Mouse (Mus musculus): ENCODE measurements around the gene Grb10.

The Grb10 gene

DNA sequence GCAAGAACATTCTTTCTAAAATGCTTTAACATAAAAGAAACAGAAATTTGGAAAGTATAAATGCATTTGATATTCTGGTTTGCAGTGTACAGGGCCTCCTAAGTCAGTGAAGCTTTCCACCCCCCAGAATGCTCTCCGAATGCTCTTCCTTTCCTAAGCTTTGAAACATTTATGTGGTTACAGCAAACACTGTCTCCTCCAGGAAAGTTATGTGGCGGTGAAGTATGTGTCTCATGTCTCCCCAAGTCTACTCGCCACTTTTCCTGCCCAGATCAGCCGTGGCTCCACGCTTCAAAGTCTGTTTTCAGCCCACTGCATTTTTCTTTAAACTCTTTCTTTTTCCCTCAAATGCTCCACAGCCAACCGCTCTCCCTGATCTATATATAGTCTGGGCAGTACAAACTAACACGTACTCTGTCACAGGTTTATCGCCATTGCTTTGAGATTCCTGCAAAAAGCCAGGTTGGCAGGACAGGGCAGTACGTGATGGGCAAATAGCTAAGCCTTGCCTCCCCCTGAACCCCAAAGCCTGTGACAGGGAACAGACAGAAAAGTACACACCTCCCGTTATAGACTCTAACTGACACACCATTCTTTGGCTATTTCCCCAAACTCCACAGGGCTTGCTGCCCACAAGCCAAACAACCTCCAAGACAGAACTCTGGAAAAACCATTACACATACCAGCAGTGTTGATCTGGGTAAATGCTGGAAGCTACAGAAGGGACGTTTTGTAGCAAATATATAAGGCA lies 84.9 kb downstream of the Grb10 start:
- in situ Hi-C loops (cut with MboI; ENCODE audit: unreplicated experiment in 2 of 2): no loop called here

DNA sequence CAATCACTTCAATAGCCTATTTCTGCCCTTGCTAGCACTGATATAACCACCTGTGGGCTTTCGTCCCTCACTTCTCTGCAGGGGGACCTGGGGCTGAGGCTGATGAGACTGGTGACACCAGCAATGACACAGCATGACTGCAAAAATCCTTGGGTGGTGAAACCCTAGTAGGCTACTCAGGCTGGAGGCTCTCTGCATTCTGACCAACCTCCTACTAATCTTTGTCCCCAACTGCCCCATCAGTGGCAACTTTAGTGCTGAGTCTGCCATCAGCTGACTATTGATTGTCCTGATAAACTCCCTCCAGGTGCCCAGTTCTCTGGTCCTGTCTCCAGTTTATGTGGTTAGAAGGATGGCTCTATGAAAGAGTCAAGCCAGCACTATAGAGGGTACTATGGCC lies 85.9 kb downstream of the Grb10 start:
- in situ Hi-C loops (cut with MboI; ENCODE audit: unreplicated experiment in 2 of 2): no loop called here

DNA sequence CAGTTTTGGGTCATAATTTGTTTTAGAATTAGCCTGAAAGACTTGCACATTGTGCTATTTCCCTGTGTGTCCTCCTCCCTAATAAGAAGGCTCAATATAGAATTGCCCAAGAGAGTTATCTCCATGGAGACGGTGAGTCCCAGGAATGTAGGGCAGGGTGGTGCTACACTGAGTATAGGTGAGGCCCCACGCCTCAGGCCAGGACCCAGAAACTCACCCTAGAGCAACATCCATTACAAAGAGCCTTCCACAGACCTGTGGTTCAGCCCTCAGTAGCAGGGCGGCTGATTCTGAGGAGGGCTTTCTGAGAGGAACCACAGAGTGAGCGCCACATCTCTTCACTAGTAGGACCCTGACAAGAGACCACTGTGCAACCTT lies 89.5 kb downstream of the Grb10 start:
- in situ Hi-C loops (cut with MboI; ENCODE audit: unreplicated experiment in 2 of 2): no loop called here

DNA sequence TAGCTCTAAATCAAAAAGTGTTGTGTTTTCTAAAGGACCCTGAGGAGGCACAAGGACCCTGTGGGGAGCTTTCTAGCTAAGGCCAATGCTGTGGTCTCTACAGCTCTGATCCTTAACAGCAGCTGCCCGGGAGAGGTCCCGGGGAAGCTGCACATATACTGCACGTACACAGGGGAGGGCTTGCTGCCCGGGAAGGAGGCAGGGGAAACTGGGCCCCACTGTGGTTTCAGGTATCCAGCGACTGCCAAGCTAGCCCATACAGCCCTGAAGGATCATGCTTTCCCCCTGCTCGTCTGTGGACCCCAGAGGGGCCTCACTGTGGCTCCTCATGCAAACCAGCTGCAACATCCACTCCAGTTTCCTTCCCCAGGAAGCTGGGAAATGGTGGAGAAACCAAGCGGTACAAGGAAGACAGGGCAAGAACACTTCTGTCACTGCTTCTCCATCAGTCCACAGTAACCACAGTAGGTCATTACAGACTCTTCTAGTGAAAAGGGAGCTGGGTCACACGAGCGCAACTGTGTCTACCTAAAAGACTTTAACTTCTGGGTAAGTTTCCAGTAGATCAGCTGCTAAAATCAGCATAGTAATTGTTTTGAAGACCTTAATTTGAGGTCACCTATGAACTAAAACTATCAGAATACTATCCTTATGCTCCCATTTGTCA lies 90.0 kb downstream of the Grb10 start:
- in situ Hi-C loops (cut with MboI; ENCODE audit: unreplicated experiment in 2 of 2): no loop called here

DNA sequence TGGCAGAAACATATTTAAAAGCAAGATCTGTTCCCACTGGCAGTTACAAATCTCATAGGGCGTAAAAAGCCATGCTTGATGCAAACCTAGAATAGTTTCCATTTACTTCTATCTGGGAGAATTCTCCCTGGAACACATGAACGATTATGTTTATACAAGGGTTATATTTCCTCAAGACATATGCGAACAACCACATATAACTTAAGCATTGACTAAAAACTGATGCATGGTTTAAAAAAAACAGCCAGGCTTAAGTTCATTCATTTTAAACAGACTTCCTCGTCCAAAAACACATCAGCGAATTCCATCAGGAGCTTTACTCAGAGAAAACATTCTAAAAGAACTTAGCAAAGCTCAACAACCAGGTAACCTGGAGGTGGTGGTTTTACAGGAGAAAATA lies 90.6 kb downstream of the Grb10 start:
- in situ Hi-C loops (cut with MboI; ENCODE audit: unreplicated experiment in 2 of 2): no loop called here

DNA sequence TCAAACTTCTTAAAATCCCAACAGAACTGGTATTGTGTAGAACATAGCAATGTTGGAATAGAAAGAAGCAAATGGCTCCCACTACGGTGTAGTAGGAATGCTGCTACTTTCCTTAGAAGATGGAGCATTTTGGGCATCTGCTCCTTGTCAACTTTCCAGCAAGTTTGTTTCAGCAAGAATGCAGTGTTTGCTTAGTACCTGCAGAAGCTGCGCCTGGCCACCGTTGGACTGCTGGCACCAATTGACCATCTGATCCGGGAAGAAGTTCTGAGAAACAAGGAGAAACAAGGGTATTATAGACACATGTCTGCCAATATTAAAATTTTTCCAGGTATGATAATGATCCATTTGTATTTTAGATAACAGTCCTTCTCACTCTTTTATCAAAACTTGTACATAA lies 92.7 kb downstream of the Grb10 start:
- in situ Hi-C loops (cut with MboI; ENCODE audit: unreplicated experiment in 2 of 2): no loop called here

DNA sequence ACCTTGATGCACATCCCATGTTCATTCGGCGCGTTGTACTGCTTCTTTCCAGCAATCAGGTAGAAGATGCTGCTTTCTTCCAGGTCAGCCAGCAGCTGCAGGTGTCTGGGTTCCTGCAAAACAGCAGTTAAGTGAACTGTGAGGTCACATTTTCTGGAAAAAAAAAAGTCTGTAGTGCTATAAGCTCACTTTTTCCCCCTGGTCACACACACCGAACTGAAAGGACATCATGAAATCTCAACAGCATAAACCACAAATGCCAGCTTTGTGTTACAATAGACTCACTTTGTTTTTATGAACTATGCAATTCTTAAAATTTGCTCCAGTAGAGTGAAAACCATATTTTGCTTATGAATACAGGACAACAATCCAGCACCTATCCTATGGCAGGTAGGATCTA lies 93.7 kb downstream of the Grb10 start:
- in situ Hi-C loops (cut with MboI; ENCODE audit: unreplicated experiment in 2 of 2): no loop called here

DNA sequence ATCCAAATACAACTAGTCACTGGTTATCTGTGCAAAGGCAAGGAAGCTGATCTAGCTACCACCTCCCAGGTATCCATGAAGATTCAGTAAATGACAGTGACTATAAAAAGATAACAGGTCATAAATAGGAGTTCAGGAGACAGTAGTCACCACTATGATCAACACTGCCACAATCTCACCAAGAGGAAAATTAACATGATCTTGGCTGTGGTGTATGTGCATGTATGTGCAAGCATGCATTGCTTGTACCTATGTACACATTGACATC lies 94.5 kb downstream of the Grb10 start:
- in situ Hi-C loops (cut with MboI; ENCODE audit: unreplicated experiment in 2 of 2): no loop called here

DNA sequence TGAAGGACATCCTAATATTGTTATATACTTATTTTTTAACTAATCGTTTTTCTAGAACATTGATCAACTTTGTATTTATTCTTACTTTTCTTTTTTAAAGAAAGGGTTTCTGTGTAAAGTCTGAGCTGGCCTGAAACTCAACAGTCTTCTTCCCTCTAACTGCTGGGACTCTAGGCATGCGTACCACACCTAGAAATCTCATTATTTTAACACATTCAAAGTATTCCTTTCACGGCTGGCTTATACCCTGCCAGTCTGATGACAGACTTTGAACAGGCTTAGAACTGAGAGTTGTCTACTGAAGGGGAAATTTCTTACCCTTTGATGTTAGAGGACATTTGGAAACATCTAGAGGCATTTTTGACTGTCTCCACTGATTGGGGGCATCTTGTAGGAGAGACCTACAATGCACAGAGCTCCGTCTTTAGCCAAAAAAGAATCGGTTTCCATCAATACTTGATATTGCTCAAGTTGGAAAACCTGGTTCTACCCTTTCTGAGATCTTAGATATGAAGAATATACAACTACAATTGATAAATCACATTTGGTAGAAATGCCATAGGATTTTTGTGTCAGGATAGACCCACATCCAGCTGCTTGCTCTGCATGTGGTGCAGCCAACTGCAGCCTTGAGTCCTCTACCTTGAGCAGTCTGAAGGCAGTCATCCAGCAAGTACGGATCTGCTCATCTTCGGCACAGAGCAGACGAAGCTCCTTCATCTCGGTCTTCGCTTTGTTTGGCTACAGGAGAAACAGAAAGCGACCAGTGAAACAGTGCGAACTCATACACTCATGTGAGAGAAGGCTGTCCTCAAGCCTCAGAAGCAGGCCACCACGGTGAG lies 95.0 kb downstream of the Grb10 start:
- in situ Hi-C loops (cut with MboI; ENCODE audit: unreplicated experiment in 2 of 2): no loop called here

DNA sequence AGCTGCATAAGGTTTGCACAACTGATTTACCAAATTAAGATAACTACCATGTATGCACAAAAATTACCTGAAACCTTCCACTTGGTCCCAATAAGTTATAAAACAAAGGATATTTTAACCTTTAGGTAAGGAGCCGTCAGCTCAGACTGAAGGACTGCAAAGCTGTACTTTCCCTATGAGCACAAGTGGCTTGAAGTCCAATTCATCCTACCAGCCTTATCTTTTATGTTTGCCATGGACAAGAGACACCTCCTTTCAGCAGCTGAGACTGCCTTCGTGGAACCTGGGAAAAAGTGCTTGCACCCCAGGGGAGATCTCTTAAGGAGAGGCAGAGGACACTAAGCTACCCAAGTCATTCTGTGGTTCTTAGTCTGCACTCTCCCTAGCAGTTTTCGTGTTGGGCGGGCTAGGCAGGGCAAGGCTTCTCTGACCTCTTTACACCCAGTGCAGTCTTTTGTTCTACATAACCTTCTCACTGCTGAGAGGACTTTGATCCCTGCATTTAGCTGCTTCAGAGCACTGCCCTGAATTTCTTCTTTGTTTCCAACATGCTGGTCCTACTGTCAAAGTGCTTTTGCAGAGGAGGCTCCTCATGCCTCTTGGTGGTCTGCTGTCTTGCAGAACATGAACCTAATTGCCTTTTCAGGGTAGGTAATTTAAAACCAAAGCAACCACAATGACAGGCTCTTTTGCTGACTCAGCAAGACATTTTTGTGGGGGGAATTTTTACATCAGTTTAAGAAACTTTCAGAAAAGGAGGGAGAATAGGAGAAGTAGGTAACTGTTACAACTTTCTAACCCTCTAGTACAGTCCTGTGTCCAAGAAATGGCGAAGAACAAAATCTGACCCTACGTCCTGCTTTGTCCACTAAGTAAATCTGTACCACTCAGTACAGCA lies 95.9 kb downstream of the Grb10 start:
- in situ Hi-C loops (cut with MboI; ENCODE audit: unreplicated experiment in 2 of 2): no loop called here

DNA sequence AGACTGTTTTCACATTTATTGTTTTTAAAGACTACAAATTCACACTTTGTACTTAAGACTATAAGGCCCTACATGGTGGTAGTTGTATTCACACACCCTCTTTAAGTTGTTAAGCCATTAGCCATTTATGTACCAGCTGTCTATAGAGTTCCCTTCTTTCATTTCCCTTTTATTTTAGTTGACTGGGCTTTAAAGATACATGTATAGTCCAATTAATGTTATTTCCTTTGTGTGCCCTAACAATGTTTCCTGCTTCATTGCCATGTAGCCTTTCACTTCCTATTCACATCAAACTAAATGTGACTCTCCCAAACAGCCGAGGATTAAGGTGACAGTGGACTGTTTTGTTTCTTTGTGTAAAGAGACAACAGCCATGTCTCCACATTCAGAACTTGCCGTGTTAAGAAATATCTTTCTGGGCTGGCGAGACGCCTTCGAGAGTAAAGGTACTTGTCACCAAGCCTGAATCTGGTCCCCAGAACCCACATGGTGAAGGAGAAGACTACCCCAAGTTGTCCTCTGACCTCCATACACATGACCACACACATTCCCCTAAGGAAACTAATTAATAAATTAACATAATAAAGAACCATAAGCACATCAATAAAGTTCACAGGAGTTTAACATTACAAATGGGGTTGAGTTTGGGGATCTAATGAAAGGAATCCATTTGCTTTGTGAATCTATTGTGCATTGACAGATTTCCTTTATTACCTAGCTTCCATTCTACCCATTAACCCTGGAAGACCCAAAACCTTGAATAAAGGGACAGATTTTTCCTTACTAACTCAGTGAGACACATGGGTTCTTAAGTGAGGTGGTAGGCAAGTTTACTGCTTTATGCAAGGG lies 97.4 kb downstream of the Grb10 start:
- in situ Hi-C loops (cut with MboI; ENCODE audit: unreplicated experiment in 2 of 2): no loop called here

DNA sequence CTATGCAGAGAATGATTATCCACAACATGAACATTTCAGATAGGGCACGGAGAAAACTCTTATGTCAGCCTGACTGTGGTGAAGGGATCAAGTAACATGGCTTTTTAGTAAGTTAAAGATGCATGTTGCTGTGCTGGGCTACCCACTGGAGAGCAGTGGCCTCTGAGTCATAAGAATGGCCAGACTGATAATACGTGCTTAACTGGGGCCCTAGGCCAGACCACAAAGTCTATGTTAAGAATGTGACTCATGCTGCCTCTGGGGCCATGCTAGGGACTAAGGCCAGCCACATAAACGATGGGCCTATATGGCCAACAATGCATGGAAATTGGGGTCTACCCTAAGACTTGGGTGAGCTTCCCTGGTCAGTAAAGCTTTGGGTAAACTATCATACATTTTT lies 98.9 kb downstream of the Grb10 start:
- in situ Hi-C loops (cut with MboI; ENCODE audit: unreplicated experiment in 2 of 2): no loop called here

DNA sequence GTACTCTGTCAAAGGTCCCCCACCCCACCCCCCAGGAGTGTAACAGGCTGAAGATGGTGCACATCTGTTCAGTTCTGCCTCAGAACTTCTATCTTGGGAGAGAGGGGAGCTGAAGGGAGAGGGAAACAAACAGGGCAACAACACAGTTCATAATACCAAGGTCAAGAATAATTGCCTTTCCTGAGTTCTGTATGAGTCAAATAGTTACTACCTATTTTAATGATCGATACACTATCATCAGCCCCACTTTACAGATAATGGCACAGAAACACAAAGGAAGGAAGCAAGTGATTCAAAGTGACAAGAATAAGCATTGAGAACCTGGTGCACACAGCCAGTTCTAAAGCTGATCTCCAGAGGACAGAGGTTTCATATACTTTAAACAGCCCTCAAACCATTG lies 99.9 kb downstream of the Grb10 start:
- in situ Hi-C loops (cut with MboI; ENCODE audit: unreplicated experiment in 2 of 2): no loop called here

DNA sequence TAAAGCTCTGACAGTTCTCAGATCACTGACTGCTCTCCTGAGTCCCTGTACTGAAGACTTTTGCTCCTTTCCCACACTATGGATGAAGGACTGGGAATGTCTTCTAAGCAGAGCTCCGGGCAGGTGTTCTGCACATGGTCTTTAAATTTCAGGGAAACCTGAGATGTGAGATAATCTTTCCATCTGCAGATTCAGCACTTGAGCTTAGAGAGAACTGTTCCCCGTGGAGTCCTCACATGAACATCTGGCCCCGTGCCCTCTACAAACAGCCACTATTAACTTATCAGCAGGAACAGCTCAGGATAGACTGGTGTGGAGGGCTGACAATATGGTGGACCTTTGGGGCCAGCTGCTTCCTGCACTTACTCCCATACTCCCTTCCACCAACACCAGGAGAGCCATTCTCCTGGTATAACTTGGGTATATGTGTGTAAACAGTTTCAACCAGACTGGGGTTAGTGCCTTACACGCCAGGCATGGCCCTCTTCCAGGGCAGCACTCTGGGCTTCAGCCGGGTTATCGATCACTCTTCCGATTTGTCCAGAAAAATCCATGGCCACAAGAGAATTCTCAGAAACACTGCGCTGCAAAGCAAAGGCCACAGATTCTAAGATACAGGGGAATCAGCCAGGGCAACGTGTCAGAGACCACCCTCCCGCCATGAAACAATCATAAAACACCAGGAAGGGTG lies 101.0 kb downstream of the Grb10 start:
- in situ Hi-C loops (cut with MboI; ENCODE audit: unreplicated experiment in 2 of 2): no loop called here

DNA sequence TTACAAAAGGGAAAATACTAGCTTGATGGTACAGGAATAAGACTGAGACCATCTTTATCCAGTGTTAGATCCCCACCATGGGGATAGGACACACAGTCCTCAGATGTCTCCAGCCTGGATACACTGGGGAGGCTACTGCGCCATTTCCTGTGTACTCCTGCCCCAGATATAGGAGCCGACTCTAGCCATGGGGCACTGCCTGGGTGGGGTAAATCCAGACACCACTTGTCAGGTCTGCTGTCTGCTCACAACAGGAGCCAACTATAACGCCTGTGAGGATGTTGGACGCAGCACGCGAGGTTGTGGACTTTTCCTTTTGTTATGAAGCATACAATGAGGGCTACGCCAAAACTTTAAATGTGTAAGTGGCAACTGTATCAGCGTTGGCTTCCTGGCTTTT lies 103.7 kb downstream of the Grb10 start:
- in situ Hi-C loops (cut with MboI; ENCODE audit: unreplicated experiment in 2 of 2): no loop called here

DNA sequence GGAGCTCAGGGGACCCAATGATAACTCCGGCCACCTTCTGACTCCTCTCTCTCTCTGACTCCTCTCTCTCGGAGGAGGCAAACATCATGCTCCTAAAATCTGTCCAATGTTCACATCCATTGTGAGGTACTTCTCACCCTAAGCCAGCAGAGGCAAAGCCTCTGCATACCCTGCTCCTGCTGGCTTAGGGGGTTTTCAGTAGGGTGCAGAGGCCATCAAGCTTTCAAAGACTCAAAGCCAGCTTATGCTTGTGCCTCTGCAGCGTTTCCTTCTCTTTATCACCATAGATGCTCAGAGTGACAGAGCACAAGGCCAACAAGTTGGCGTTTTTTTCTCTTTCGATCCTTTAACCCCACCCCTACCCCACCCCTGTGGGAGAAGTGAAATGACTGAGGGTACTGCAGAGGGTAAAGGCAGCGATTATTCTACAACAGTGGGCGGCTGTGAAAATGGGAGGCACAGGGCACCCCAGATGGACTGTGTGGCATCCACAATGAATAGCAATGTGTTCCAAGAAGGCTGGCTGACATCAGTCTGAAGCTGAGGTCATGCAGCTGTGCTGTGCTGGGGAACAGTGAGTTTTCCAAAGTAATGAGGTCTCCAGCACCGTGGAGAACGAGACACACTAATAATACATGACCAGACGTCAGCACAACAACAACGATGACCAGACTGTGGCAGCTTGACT lies 106.2 kb downstream of the Grb10 start:
- in situ Hi-C loops (cut with MboI; ENCODE audit: unreplicated experiment in 2 of 2): no loop called here

DNA sequence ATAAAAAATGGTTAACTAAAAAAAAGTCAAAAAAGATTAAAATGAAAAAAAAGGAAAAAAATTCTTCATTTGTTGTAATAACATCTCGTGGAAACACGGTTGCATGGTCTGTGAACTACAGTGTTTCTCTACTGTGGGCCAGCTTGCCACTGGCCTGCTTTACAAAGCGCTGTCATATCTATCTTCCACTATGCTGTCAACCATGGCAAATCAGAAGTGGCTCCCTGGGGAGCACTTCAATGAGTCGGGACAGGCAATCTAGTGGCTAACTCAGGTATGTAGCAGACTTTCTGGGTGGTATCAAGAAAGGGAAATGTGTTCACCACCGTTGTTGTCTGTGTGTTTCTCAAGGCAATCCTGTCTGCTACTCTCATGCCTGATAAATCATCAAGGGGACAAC lies 106.8 kb downstream of the Grb10 start:
- in situ Hi-C loops (cut with MboI; ENCODE audit: unreplicated experiment in 2 of 2): no loop called here

DNA sequence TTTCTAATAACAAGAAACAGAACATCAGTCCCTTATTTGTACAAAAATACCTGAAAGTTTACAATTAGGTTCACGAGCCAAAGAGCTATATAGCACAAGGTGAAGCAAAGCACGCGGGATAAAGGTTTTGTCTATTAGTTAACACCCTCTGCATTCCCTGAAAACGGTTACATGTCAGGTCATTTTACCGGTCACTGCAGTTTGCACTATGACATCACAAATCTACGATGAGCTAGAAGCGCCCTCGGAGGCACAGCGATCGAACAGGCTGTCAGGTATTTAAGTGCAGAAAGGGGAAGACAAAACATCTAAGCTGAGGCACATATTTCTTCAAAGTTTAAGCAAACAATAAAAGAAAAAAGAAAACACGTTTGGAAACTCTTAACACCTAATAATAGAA lies 108.0 kb downstream of the Grb10 start:
- in situ Hi-C loops (cut with MboI; ENCODE audit: unreplicated experiment in 2 of 2): no loop called here

DNA sequence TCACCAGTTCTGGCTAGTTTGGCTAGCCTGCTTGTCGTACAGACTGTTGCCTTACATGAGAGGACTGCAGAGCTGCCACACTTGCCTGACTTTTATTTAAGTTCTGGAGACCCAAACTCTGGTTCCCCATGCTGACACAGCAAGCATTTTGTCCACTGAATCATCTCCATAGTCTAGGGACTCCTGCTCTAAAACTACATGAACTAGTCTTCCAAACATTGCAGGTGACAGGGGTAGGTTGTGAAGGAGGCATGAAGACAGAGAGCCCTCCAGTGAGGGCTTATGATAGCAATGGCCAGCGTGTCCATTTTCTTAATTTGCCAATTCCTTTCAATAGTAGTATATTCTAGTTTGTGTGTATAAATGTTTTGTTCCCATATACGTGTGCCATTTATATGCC lies 109.4 kb downstream of the Grb10 start:
- in situ Hi-C loops (cut with MboI; ENCODE audit: unreplicated experiment in 2 of 2): loop anchor here in 1 of 2 experiments (5.0 kb wide), 1 partner anchor 37 kb away; no protein-coding TSS in a partner anchor

Measured in v-Abl transformed pro-B cells (cell line).